22 mouse cellular contexts compared by ENCODE assay signal in the genomic region with DNA sequence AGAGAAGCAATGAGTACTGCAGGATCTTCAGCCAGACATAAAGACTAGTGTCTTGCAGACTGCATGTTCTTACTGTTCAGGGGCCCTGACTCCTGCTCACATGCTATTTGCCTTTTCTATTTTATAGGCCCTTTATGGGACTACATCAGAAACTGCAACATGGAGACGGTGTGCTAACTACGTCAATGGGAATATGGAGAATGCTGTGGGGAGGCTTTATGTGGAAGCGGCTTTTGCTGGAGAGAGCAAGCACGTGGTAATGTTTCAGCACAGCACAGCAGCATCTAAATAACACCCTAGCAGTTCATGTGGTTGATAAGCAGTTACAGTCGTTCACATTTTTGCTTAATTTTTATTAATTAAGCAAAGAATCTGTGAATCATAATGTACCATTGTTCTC.
DNase-seq lines count a peak whose midpoint lies in the region; ATAC-seq and TF ChIP-seq lines count a peak whose summit lies in the region.
"Had no signal": no experiment of that assay in that cellular context is flagged by ENCODE, and none has a peak within 500 bp of the region (broad histone marks: within the 10 kb centered on the region; RNA-seq: fewer than 3 reads in every experiment).

No protein-coding gene starts in this region.

- TF ChIP-seq CTCF in stomach, postnatal 0 days (IDR thresholded peaks at IDR 0.05; ENCODE audit: low read depth): no peak

- H3K27ac ChIP-seq in limb, embryonic 12.5 days: peak overlapping the region; percentile 8; the same call in 1 of the 2 replicates
- H3K27ac ChIP-seq in limb, embryonic 10.5 days: no peak overlapping the region
- no peak overlapping the region for H3K27ac ChIP-seq in neural tube, embryonic 15.5 days (replicated peaks)
- H3K27ac ChIP-seq in limb, embryonic 13.5 days: no peak overlapping the region
- no peak overlapping the region for H3K27ac ChIP-seq in limb, embryonic 14.5 days (replicated peaks; ENCODE audit: low read depth, low read length)
- H3K27ac ChIP-seq in stomach, postnatal 0 days (replicated peaks): no peak overlapping the region

- TF ChIP-seq EP300 in stomach, postnatal 0 days (optimal IDR thresholded peaks at IDR 0.05): no peak

- H3K4me3 ChIP-seq in limb, embryonic 12.5 days (replicated peaks): no peak overlapping the region
- no peak overlapping the region for H3K4me3 ChIP-seq in limb, embryonic 10.5 days
- no peak overlapping the region for H3K4me3 ChIP-seq in neural tube, embryonic 15.5 days (replicated peaks)
- H3K4me3 ChIP-seq in limb, embryonic 13.5 days: no peak overlapping the region
- H3K4me3 ChIP-seq in limb, embryonic 14.5 days (replicated peaks; ENCODE audit: low read length): no peak overlapping the region
- H3K4me3 ChIP-seq in stomach, postnatal 0 days (ENCODE audit: low read depth, low read length): no peak overlapping the region

- H3K4me1 ChIP-seq in limb, embryonic 12.5 days (replicated peaks): no peaks in the 10 kb centered on the region; the same call in 1 of the 2 replicates
- peaks cover 5% of the 10 kb centered on the region; the same call in 1 of the 2 replicates for H3K4me1 ChIP-seq in limb, embryonic 10.5 days
- no peaks in the 10 kb centered on the region for H3K4me1 ChIP-seq in neural tube, embryonic 15.5 days
- H3K4me1 ChIP-seq in limb, embryonic 13.5 days: peaks cover 7% of the 10 kb centered on the region; the same call in 1 of the 2 replicates
- peaks cover 6% of the 10 kb centered on the region for H3K4me1 ChIP-seq in limb, embryonic 14.5 days (ENCODE audit: control insufficient read depth, insufficient read depth, low read length)
- no peaks in the 10 kb centered on the region for H3K4me1 ChIP-seq in stomach, postnatal 0 days (replicated peaks; ENCODE audit: control insufficient read depth, insufficient read depth)

- no peak overlapping the region for H3K9ac ChIP-seq in limb, embryonic 12.5 days (replicated peaks)
- H3K9ac ChIP-seq in neural tube, embryonic 15.5 days (replicated peaks): no peak overlapping the region
- H3K9ac ChIP-seq in limb, embryonic 13.5 days: no peak overlapping the region
- no peak overlapping the region for H3K9ac ChIP-seq in limb, embryonic 14.5 days (ENCODE audit: low read depth, low read length, severe bottlenecking)
- no peak overlapping the region for H3K9ac ChIP-seq in stomach, postnatal 0 days (ENCODE audit: low read length)

- H3K4me2 ChIP-seq in limb, embryonic 12.5 days: no peak overlapping the region
- no peak overlapping the region for H3K4me2 ChIP-seq in neural tube, embryonic 15.5 days
- H3K4me2 ChIP-seq in limb, embryonic 13.5 days (replicated peaks): no peak overlapping the region
- no peak overlapping the region for H3K4me2 ChIP-seq in limb, embryonic 14.5 days (replicated peaks; ENCODE audit: low read depth, low read length, severe bottlenecking)
- H3K4me2 ChIP-seq in stomach, postnatal 0 days (replicated peaks; ENCODE audit: low read depth): no peak overlapping the region

- intact Hi-C loops in heart, postnatal 36 days (cut with DNase I): no loop called here

- TF ChIP-seq POLR2A in limb, embryonic 14.5 days (IDR thresholded peaks at IDR 0.05; ENCODE audit: borderline replicate concordance, extremely low read depth, insufficient read depth, insufficient read length): no peak

- WGBS in limb, embryonic 12.5 days: 37% methylated on average over 5 of the region's 5 CpGs
- WGBS in limb, embryonic 10.5 days: 85% methylated on average over 5 of the region's 5 CpGs
- 64% methylated on average over 5 of the region's 5 CpGs for WGBS in neural tube, embryonic 15.5 days
- 32% methylated on average over 5 of the region's 5 CpGs for WGBS in limb, embryonic 13.5 days
- WGBS in limb, embryonic 14.5 days: 35% methylated on average over 5 of the region's 5 CpGs
- 81% methylated on average over 5 of the region's 5 CpGs for WGBS in stomach, postnatal 0 days

- peak; percentile 64; the same call in 1 of the 2 replicates for ATAC-seq in limb, embryonic 12.5 days (ENCODE audit: insufficient number of reproducible peaks, insufficient read depth, low FRiP score, low TSS enrichment, low read depth)
- ATAC-seq in neural tube, embryonic 15.5 days (ENCODE audit: low FRiP score): peak; percentile 61; the same call in 1 of the 2 replicates
- peak; percentile 76 for ATAC-seq in limb, embryonic 13.5 days (ENCODE audit: low FRiP score, low read depth)
- ATAC-seq in limb, embryonic 14.5 days (ENCODE audit: low FRiP score, low read depth): peak; percentile 63
- ATAC-seq in stomach, postnatal 0 days (ENCODE audit: low FRiP score, low TSS enrichment): no peak
- ATAC-seq: activated CD4-positive, CD25-positive, alpha-beta regulatory T cell, adult 4 months; CD4-positive, CD25-positive, alpha-beta regulatory T cell, adult 4 months; Patski had no signal

- DNase-seq in limb, embryonic 10.5 days (ENCODE audit: low spot score): no peak
- DNase-seq in neural tube, embryonic 10.5 days (ENCODE audit: extremely low spot score, low spot score): no peak
- no peak for DNase-seq in limb, embryonic 14.5 days (ENCODE audit: low spot score)
- no peak for DNase-seq in stomach, postnatal 0 days (ENCODE audit: low spot score)
- no peak for DNase-seq in heart, postnatal 36 days
- DNase-seq: adrenal gland, adult 2 months; adrenal gland, adult 8-10 months; adrenal gland, postnatal 10 days; adrenal gland, postnatal 14 days; adrenal gland, postnatal 25 days; adrenal gland, postnatal 36 days; B cell, adult 2 months; cerebellum, adult 11 months; cerebellum, adult 11-12 months had no signal

- no peaks in the 10 kb centered on the region for H3K9me3 ChIP-seq in limb, embryonic 12.5 days
- no peaks in the 10 kb centered on the region for H3K9me3 ChIP-seq in limb, embryonic 10.5 days (replicated peaks)
- no peaks in the 10 kb centered on the region for H3K9me3 ChIP-seq in neural tube, embryonic 15.5 days (replicated peaks)
- H3K9me3 ChIP-seq in limb, embryonic 13.5 days: no peaks in the 10 kb centered on the region
- H3K9me3 ChIP-seq in limb, embryonic 14.5 days (ENCODE audit: control insufficient read depth, low read length): no peaks in the 10 kb centered on the region
- H3K9me3 ChIP-seq in stomach, postnatal 0 days (ENCODE audit: control insufficient read depth, low read length): no peaks in the 10 kb centered on the region

- no peaks in the 10 kb centered on the region for H3K27me3 ChIP-seq in limb, embryonic 12.5 days
- H3K27me3 ChIP-seq in limb, embryonic 10.5 days (ENCODE audit: low read depth, poor library complexity, severe bottlenecking): no peaks in the 10 kb centered on the region
- no peaks in the 10 kb centered on the region for H3K27me3 ChIP-seq in neural tube, embryonic 15.5 days (replicated peaks)
- no peaks in the 10 kb centered on the region for H3K27me3 ChIP-seq in limb, embryonic 13.5 days
- H3K27me3 ChIP-seq in limb, embryonic 14.5 days (ENCODE audit: control insufficient read depth, insufficient read depth, low read length): no peaks in the 10 kb centered on the region
- H3K27me3 ChIP-seq in stomach, postnatal 0 days (ENCODE audit: control insufficient read depth, insufficient read depth, low read length): no peaks in the 10 kb centered on the region
- H3K27me3 ChIP-seq: CH12.LX, Patski had no signal

- H3K36me3 ChIP-seq in limb, embryonic 12.5 days: peaks cover 18% of the 10 kb centered on the region
- no peaks in the 10 kb centered on the region for H3K36me3 ChIP-seq in limb, embryonic 10.5 days
- H3K36me3 ChIP-seq in neural tube, embryonic 15.5 days: no peaks in the 10 kb centered on the region
- peaks cover 23% of the 10 kb centered on the region for H3K36me3 ChIP-seq in limb, embryonic 13.5 days
- H3K36me3 ChIP-seq in limb, embryonic 14.5 days (ENCODE audit: control insufficient read depth, insufficient read depth, low read length): peaks cover 23% of the 10 kb centered on the region
- H3K36me3 ChIP-seq in stomach, postnatal 0 days (ENCODE audit: control insufficient read depth, insufficient read depth, low read length): no peaks in the 10 kb centered on the region
- H3K36me3 ChIP-seq: G1E had no signal
